Mouse (Mus musculus) right cerebral cortex, postnatal 25 days (tissue): Measurements from ENCODE around the gene Hcfc1r1.

ENCODE experiments used
- DNase-seq: peaks from one replicate; pipeline ENCODE4 v3.0.0; 2022

Hcfc1r1 gene

DNA sequence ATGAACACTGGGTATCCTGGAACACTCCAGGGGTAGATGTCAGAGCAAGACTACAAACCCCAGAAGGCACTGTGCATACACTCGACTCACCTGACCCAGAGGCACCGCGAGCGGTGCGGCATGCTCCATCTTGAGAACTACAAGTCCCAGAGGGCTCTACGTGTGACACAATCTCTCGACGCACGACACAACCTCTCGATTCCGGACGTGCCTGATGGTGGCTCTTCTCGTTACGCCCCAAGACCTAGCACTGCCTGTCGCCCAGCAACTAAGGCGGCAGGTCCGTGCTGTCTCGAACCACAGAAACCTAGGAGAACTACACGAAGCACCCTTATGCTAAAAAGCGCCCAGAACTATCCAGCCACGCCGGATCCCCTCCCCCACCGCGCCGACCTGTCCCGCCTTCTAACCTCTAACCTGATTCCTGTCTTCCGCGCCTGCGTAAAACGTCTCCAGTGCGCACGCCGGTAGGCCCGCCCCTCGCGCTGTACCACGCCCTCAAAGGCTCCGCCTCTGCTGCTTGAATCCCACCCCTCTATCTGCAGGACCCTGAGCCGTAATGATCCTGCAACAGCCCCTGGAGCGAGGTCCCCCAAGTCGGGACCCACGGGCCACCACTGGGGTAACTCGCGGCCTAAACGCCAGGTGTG lies at the start of gene Hcfc1r1, which contains the start of gene Thoc6:
TSS of gene Hcfc1r1 (plus strand) at position 173 of the 650 bp plus-strand sequence.
TSS of gene Thoc6 (minus strand) at position 459 of the 650 bp plus-strand sequence.
- peak; percentile 95 for DNase-seq

DNA sequence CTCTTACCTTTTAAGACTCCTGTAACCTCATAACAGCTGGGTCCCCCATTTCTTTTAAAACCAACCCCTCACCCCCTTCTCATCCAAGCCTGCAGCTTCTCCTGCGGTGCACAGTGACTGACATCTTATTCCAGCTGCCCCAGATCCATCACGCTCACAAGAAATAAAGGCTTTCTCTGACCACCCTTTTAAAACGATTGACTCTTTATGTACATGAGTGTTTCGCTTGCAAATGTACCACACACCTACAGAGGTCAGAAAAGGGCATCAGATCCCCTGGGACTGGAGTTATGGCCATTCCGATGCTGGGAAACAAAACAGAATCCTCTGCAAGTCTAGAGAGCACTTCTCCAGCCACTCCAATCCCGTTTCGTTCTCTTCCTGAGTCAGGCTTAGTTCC lies 45.6 kb upstream of the Hcfc1r1 start:
- no peak for DNase-seq

DNA sequence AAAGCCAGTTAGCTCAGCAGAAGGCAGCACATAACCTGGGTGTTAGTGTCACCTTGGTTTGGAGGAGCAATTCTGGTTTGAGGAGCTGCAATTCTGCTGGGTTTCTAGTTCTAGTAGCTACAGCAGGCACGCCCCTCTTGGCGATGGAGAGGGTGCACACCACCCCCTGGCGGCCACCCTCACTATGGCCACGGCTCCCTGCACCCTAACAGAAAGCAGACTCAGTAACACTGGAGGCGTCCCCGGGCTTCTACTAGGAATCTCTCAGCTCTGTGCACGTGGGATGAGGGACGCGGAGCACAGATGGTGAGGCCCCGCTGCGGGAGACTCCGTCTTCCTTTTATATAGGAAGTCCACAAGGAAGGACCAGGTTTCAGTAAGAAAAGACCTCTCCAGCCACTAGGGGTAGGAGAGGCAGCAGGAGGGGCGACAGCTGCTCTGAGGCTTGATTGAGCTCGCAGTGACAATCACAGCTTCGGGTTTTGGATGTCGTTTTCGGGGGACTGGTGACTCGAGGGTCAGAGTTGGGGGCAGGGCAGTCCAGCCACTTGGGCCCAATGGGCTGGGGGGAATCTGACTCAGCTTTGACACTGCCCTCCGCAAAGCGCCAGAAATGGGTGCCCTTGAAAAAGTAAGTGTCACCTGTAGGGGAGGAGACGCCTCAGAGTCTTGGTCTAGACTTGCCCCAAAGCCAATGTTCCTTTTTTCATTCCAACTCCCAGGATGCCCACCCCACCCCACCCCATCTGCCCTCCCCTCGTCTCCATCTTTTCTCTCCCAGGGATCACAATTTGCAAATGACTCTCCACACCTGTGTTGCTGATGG lies 43.0 kb upstream of the Hcfc1r1 start:
- peak; percentile 84 for DNase-seq

DNA sequence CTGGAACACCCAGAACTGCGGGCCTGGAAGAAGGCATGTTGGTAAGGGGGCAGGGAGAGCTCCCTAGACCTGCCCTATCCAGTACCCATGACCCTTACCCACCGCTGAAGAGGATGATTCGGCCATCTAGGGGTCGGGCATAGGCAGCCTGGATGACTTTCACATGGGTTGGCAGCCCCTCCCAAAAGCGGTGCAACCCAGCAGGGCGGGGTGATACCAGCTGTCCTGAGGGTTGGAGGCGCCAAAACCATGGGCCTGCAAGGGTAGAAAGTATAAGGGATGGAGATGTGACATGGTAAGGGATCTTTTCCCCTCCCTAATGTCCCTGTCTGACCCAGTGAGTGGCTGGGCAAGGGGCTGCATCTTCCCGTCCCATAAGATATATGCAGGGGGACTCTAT lies 42.2 kb upstream of the Hcfc1r1 start:
- no peak for DNase-seq

DNA sequence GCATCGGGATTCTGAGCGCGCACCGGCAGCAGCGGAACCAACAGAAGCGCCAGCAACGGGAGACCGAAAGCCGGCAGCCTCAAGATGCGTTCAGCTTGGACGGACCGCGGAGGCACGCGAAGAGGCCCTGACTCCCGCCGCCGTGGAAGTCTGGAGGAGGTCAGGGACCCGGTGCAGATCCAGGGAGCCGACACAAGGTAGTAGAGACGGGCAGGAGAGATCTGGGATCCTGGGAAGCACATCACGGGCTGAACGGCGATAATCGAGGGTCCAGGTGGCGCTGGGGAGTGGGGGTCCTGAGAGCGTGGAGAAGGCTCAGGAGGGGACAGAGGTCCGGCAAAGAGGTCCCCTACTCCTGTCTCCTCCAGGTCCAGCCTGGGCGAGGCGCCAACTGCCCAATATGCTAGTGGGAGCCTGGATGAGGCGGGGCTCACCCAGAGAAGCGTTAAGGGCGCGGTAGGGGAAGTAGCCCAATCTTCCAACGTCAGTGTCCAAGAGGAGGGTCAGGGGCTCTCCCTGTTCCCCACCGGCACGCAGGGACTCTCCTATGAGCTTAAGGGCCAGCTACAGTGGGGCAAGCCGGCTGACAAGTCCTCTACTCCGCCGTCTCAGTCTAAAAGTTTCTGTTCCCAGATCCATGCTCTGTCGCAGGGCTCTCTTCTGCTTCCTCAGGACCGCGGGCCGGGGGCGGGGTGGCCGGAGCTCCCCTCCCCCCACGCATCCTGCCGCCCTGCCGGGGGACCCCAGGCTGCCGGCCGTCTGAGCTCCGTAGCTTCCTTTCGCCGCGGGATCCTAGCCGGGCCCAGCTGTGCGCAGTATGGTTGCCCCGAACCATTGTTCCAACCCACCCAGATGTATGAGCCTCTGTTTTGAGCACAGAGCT lies 28.5 kb upstream of the Hcfc1r1 start, which contains the start of gene Mmp25:
TSS of gene Mmp25 (minus strand) at position 665 of the 883 bp plus-strand sequence.
- no peak for DNase-seq

DNA sequence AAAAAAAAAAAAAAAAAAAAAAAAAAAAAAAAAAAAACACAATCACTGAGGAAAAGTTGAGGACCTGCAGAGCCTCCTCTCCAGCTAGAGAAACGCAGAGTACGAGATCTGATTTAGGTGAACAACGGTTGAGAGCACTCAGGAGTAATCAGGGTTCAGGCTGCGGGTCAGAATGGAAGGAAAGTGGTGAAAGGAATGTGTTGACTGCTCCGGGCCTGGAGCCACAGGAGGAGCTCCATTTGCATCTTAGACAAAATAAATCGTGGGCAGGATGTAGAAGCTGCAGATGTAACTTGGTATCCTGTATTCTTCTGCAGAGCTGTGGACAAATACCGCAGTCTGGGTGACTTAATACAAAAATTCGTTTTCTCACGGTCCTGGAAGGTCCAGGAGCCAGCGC lies 27.5 kb upstream of the Hcfc1r1 start:
- DNase-seq: no peak

DNA sequence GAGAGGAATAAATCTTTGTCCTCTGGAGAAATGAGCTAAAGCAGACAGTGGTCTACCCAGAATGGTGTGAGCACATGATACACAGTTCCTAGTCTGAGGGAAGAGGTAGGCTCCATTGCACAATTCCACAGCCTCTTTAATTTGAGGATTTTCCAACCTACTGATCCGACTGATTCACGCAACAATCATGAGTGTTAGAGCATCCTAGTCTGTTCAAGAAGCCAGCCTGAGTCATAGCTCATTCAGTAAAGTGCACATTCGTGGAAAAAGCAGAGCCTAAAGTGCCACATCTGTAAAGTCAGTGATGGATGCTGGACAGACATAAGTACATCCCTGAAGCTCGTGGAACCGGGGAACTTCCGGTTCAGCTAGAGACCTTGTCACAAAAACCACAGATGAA lies 22.0 kb upstream of the Hcfc1r1 start:
- no peak for DNase-seq

DNA sequence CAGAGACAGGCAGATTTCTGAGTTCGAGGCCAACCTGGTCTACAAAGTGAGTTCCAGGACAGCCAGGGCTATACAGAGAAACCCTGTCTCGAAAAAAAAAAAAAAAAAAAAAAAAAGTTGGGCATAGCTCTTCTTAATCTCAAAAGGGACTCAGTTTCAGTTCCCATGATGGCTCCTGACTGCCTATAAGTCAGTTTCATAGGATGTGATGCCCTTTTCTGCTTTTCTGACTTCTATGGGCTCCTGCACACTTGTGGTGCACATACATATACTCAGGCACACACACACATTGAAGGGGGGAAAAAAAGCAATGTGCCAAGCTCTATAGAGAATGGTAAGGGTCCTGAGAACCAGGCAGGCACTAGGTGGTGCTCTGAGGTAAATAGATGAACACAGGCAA lies 20.1 kb upstream of the Hcfc1r1 start:
- DNase-seq: no peak

DNA sequence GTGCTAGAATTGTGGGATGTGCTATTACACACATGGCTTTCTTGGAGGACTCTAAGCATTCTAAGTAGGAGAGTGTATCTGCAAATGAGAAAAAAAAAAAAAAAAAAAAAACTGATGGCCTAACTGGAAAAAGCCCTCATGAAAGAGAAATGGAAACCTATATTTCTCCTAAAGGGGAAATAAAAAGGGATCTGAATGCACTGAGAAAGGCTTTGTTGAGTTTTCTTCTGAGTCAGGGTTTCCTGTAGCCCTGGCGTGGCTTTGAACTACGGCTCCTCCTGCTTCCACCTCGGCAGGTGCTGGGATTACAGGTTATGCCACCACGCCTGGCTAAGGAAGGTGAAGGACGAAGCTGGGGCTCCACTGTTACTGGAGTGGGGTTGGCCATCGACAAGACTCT lies 19.4 kb upstream of the Hcfc1r1 start:
- no peak for DNase-seq

DNA sequence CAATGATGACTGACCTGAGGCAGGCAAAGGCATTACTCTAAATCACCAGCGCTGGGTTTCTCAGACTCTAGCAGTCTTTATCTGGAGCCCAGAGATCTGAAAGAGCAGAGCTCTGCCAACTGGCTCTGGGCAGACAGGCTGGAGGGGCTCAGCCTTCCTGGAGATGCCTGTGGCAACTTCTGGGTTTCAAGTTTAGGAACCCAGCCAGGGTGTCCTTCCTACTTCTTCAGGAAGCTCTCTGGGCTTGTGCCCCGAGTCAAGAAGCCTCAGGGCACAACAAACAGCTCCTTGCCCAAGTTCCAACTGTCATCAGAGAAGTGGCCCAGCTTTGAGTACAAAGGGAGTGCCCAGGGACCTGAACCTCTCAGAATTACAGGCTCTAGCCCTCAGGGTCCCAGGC lies 19.0 kb upstream of the Hcfc1r1 start:
- no peak for DNase-seq

DNA sequence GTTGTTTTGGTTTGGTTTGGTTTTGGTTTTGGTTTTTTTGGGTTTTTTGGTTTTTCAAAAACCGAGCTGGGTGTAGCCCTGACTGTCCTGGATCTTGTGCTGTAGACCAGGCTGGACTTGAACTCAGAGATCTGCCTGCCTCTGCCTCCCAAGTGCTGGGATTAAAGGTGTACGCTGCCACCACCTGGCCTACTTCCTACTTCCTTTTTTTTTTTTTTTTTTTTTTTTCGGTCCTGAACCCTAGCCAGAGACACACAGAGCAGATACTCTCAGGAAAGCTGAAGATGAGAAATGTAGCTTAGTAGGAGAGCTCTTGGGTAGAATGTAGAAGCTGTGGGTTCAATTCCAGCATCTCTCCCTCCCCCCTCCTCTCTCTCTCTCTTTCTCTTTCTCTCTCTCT lies 14.9 kb upstream of the Hcfc1r1 start:
- no peak for DNase-seq

DNA sequence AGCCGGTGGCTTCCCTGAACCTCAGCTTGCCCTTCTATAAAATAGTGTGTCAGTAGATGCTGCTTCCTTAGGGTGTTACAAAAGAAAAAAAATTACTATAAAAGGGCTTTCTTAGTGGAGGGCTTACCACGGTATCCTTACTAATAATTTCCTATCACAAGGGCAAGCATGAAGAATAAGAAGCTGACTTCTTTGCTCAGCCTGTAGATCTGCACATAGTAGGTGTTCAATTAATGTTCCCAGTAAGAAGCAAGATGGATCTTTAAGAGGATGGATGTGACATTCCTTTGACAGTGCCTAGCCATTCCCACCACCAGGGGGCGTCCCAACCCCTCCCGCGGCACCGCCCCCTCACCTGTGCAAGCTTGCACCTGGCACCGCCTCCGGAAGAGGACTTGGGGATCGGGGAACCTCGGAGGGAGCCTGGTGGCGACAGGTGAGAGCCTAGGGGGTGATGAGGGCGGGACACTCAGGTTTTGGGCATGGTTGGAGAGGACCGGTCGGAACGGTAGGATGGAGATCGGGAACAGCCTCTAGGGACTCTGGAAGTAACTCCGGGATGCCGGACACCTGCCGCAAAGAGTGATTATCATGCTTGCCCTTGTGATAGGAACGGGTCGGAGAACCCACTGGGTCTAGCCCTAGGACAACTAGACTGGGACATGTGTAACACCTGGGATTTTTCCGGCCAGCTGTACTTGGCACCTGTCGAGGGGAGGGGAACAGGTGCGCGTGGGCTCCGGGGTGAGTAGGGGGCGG lies 13.1 kb upstream of the Hcfc1r1 start, which contains the start of gene Bicdl2:
TSS of gene Bicdl2 (plus strand) at position 390 of the 759 bp plus-strand sequence.
- DNase-seq: no peak

DNA sequence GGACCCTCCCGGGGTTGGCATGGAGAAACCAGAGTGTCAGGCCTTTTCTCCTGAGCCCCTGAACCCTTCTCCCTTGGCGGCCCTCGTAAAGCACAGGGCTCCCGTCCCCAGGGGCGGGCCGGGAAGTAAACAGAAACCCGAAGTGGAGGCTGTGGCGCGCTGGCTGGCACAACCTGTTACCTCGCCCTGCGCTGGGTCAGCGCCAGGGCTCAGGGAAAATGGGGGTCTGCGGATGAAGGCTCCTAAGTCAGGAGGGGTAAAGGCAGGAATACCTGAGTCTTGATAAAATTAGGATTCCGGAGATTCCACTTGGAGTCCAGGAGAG lies 12.6 kb upstream of the Hcfc1r1 start:
- DNase-seq: no peak

DNA sequence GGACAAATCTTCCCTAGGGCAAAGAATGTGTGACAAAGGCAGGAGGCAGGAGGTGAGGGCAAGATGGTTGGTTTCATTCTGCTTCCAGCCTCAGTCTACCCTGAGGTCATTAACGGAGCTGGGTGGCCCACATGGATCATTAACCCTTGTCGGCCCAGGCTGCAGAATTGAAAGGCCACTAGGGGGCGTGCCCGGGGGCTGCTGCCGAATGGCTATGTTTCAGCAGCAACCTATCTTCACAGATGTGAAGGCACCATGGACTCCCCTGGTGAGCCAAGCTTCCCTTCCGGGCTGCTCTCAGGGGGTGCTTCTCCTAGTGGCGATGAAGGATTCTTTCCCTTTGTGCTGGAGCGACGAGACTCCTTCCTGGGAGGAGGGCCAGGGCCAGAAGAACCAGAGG lies 11.9 kb upstream of the Hcfc1r1 start:
- no peak for DNase-seq

DNA sequence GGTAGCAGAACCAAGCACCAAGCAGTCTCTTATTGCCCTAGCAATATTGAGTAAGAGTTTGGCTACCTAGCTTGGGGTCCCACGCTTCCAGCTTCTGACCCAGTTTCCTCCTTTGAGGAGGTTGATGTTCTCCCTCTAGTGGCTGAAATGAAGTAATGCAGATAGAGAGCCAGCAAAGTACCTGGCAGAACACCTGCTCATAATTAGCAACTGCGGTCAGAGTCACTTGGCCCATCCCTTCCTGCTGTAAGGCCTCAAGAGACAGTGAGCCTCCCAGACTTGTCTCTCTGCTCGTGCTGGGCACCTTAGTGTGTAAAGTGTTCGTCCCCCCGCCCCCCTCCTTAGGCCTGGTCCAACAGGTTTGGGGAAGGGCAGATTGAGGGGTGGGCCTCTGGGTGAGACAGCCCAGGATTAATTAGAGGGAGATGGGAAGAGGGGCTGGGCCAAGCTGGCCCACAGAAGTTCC lies 8.8 kb upstream of the Hcfc1r1 start:
- no peak for DNase-seq

DNA sequence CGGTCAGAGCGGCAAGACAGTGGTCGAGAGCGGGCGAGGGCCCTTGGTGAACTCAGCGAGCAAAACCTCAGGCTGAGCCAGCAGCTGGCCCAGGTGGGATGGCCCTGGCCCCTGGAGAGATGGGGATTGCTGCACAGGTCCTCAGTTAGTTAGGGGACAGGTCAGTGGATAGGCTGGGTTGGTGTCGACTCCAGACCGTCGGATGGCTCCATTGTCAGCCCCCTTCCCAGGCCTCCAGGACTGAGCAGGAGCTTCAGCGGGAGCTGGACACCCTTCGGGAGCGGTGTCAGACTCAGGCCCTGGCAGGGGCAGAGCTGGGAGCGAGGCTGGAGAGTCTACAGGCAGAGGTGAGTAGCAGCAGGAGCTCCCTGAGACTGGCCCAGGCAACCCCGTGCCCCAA lies 7.9 kb upstream of the Hcfc1r1 start:
- DNase-seq: no peak

DNA sequence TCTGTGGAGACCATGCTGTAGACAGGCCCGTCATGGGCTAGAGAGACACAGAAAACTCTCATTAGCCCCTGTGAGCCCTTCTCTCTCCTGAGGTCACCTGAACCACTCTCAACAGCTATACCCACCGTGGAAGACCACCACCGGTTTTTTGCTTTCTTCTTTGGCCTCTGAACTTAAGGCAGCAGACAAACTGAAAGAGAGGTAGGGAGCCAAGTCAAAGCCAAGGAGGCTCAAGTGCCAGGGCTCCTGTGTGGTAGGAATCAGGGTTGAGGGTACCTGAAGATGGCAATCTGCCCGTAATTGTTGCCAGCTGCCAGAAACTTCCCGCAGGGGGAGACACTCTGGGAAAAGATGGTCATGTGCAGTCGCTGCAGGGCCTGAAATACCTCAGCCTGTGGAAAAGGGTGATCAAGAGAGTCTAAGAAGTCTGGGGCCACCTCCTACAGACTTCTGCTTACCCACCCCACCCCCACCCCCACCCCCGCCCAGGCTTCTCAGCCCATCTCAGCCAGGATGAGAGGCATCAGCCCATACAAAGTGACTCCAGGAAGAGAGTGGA lies 2.8 kb upstream of the Hcfc1r1 start:
- DNase-seq: no peak

DNA sequence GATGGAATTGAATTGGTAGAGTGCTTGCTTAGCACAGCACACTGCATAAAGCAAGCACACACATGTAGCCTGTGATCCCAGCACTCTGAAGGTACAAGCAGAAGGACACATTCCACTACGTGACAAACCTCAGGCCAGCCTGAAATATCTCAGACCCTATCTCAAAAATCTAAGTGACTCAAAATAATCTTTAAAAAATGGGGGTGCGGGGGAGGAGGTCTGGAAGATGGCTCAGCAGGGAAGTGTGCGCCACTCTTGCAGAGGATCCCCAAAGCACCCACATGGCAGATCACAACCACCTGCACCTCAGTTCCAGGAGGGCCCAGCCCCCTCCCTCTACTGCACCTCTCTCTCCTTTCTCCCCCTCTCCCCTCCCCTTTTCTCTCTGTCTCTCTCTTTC lies 1.9 kb upstream of the Hcfc1r1 start:
- DNase-seq: no peak

DNA sequence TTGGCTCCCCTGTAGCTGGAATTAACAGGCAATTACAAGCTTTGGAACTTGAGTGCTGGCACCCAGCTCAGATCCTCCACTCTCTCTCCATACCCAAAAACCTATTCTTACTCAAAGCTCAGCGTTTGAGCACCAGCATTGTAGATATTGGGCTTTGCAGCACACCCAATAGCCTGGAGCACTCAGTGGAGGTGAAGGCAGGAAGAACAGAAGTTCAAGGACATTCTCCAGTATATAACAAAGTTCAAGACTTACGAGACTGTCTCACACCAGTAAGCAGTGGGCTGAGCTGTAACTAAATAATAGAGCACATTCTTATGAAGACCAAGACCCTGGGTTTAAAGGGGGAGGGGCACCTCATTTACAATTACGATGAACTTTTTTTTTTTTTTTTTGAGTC lies 635 bp upstream of the Hcfc1r1 start:
- DNase-seq: no peak

DNA sequence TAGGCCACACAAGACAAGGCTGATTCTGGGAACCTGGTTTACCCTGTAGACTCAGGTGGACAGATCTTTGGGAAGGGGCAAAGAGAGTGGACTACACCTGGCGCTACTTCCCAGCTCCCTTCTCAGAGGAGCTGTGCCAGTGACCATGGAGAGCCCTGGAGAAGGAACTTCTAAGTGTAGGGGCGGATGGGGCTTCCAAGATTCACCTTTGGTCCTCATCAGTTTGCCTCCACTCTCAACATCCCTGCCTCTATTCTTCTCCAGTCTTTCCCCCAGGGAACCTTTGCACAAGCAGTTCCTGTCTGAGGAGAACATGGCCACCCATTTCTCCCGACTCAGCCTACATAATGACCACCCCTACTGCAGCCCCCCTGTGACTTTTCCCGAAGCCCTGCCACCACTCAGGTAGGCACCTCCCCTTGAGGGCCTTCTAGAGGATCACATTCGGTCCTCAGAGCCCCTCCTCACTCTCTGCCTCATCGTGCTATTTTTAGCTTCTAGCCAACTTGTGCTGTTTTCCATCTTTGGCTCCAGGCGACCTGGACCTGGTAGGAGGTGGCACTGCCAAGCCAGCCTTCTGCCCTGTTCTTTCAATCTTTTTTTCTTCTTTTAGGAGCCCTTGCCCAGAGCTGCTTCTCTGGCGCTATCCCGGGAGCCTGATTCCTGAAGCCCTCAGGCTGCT lies 1.0 kb downstream of the Hcfc1r1 start:
- no peak for DNase-seq

DNA sequence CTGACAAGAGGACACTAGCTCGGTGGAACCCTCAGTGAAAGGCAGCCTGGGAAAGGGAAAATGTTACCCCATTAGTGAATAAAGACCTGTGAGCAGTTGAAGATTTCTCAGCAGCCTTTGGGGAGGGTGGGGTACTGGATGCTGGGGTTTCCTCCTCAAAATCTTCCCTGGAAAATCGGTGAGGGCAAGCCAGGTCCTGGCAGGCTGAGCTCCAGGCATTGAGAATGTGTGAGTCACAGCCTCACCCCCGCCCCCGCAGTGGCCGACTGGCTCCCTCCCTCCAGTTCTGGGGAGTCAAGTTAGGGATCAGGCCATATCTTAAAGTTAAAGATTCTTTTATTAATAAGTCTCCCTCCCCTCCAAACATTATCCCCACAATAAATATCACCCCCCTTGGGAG lies 1.7 kb downstream of the Hcfc1r1 start:
- DNase-seq: no peak
